Mouse (Mus musculus) liver, embryonic 15.5 days (tissue): ENCODE data around the gene Agl. TPM values are rescaled to one million over a fixed set of nuclear protein-coding genes. Genes with fewer than 3 reads are reported as not detected.
"Not testable (repeated sequence)": the region's sequence is repeated elsewhere in the genome, so short reads cannot be mapped to it uniquely, and the experiment has no call there.

Experiments used
- ATAC-seq: fragments of 200-750 bp; cut with Nextera tagmentation; 2 replicates; pipeline ENCODE4 v1.8.0; 2017; ENCODE audit warnings: moderate number of reproducible peaks, mild to moderate bottlenecking, moderate library complexity; ENCODE audit not compliant: insufficient read depth
- H3K27ac ChIP-seq: fragments of 300-500 bp; sonication (generic); replicated peaks from 2 replicates; pipeline ENCODE4 v1.5.1; 2015; ENCODE audit warnings: mild to moderate bottlenecking, inconsistent platforms
- H3K27me3 ChIP-seq: fragments of 300-500 bp; sonication (generic); 2 replicates; pipeline ENCODE4 v1.6.1; 2015; ENCODE audit warnings: mild to moderate bottlenecking, inconsistent platforms
- H3K36me3 ChIP-seq: fragments of 300-500 bp; sonication (generic); replicated peaks from 2 replicates; pipeline ENCODE4 v1.6.1; 2015; ENCODE audit warnings: moderate library complexity, mild to moderate bottlenecking, inconsistent platforms
- H3K4me1 ChIP-seq: fragments of 300-500 bp; sonication (generic); replicated peaks from 2 replicates; pipeline ENCODE4 v1.6.1; 2015; ENCODE audit warnings: inconsistent platforms
- H3K4me2 ChIP-seq: fragments of 300-500 bp; sonication (generic); 2 replicates; pipeline ENCODE4 v1.6.1; 2015; ENCODE audit warnings: moderate library complexity, mild to moderate bottlenecking, inconsistent platforms
- H3K4me3 ChIP-seq: fragments of 300-500 bp; sonication (generic); replicated peaks from 2 replicates; pipeline ENCODE4 v1.5.1; 2015; ENCODE audit warnings: mild to moderate bottlenecking, inconsistent platforms
- H3K9ac ChIP-seq: fragments of 300-500 bp; sonication (generic); 2 replicates; pipeline ENCODE4 v1.6.1; 2015; ENCODE audit warnings: moderate library complexity, mild to moderate bottlenecking, inconsistent platforms
- H3K9me3 ChIP-seq: fragments of 300-500 bp; sonication (generic); replicated peaks from 2 replicates; pipeline ENCODE4 v1.6.1; 2016; ENCODE audit warnings: inconsistent platforms
- WGBS: fragments of 180-500 bp; shearing (Covaris S2); methylation state at CpG from one replicate; pipeline ENCODE4 v1.1.7; 2015; ENCODE audit warnings: mixed read lengths; ENCODE audit not compliant: insufficient replicate concordance; 5-methylcytosine and 5-hydroxymethylcytosine counted together
- polyA plus RNA-seq: library from polyadenylated mRNA; unstranded; fragments of >200 nt; fragmentation: Nextera tagmentation; extraction: Ambion mirVana; gene quantifications from 2 replicates; pipeline ENCODE4 v1.2.1, GENCODE M21; 2015

Gene Agl
- polyA plus RNA-seq, 1 experiment from 2014 or later = 10.3 TPM

DNA sequence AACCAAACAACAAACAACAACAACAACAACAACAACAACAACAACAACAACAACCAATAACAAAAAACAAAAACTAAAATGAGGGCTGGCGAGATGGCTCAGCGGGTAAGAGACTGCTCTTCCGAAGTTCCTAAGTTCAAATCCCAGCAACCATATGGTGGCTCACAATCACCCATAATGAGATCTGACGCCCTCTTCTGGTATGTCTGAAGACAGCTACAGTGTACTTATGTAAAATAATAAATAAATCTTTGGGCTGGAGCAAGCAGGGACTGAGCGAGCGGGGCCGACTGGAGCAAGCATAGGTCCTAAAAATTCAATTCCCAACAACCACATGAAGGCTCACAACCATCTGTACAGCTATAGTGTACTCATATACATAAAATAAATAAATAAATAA, 60.3 kb downstream of the Agl start:
- not testable (repeated sequence) for H3K4me2 ChIP-seq, H3K27ac ChIP-seq, H3K9me3 ChIP-seq, H3K4me3 ChIP-seq, H3K27me3 ChIP-seq, H3K4me1 ChIP-seq, H3K9ac ChIP-seq, ATAC-seq
- H3K36me3 ChIP-seq = peaks cover 39% of the 10 kb centered on the region
- WGBS = 78% methylated on average over 7 of the region's 7 CpGs

DNA sequence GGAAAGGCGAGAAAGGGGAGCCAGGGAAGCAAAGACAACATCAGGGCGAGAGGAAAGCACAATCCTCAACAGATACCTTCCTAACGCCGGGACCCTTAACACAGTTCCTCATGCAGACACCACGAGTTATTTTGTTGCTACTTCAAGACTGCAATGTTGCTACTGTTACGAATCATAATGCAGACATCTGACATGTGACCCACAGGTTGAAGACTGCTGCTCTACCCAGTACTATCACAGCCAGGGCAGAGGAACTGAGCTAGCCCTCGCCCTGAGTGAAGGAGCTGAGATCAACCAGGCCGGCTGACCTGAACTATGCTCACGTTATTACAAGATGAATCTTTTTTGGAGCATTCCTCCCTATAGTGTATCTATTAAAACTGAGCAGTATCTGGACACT, 67.0 kb downstream of the Agl start:
- H3K27me3 ChIP-seq = no peaks in the 10 kb centered on the region
- H3K9ac ChIP-seq = no peak overlapping the region
- ATAC-seq = no peak
- H3K4me3 ChIP-seq = no peak overlapping the region
- H3K27ac ChIP-seq = no peak overlapping the region
- no peak overlapping the region for H3K4me2 ChIP-seq
- peaks cover 13% of the 10 kb centered on the region for H3K36me3 ChIP-seq
- H3K4me1 ChIP-seq = 0 out of 2 replicates have a peak, but pooled peaks cover 4% of the 10 kb centered on the region
- no peaks in the 10 kb centered on the region for H3K9me3 ChIP-seq
- WGBS = 62% methylated on average over 9 of the region's 9 CpGs

DNA sequence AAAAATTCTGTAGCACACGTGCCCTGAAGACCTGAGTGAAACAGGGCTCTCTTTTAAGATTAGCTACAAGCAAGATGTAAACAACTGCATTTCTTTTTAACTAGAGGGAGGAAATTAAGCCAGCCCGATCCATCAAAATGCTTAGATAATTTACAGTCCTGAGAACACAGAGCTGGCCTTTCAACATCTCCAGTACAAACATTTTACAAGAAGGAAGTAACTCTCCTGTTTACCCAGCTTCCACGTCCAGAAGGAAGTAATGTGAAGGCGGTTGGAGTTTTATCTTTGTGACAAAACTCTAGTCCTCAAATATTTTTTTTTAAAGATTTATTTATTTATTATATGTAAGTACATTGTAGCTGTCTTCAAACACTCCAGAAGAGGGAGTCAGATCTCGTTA, 67.9 kb downstream of the Agl start:
- 61% methylated on average over 5 of the region's 5 CpGs for WGBS
- Histone ChIP-seq H3K4me3 (no peak overlapping the region), H3K4me2 (no peak overlapping the region), H3K4me1 (0 out of 2 replicates have a peak, but pooled peaks cover 4% of the 10 kb centered on the region), H3K27me3 (no peaks in the 10 kb centered on the region), H3K27ac (no peak overlapping the region), H3K9ac (no peak overlapping the region), H3K36me3 (peaks cover 7% of the 10 kb centered on the region), H3K9me3 (no peaks in the 10 kb centered on the region)
- ATAC-seq = no peak

DNA sequence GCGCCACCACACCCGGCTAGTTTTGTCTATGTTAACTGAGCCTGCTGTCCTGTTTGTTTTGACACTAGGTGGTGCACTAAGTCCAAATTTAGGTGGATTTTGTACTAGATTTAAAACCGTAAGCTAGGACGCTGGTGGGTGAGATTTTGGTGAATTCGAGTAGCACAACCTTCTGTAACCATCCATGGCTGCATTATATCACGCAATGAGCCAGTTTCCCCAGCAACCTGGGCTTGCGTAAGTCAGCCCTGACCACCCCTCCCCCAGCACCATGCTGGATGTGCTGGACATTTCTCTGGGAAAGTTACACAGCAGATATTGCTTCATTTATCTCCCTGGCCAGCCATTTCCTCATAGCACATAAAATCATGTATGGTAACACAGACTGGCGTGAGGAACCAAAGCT, 70.6 kb downstream of the Agl start:
- no peak overlapping the region for H3K4me3 ChIP-seq
- H3K4me1 ChIP-seq = 0 out of 2 replicates have a peak, but pooled peaks cover 4% of the 10 kb centered on the region
- H3K27ac ChIP-seq = no peak overlapping the region
- no peak overlapping the region for H3K4me2 ChIP-seq
- peak; percentile 66 for ATAC-seq
- H3K36me3 ChIP-seq = no peaks in the 10 kb centered on the region
- 46% methylated on average over 8 of the region's 8 CpGs for WGBS
- H3K9ac ChIP-seq = no peak overlapping the region
- H3K27me3 ChIP-seq = no peaks in the 10 kb centered on the region
- H3K9me3 ChIP-seq = no peaks in the 10 kb centered on the region

DNA sequence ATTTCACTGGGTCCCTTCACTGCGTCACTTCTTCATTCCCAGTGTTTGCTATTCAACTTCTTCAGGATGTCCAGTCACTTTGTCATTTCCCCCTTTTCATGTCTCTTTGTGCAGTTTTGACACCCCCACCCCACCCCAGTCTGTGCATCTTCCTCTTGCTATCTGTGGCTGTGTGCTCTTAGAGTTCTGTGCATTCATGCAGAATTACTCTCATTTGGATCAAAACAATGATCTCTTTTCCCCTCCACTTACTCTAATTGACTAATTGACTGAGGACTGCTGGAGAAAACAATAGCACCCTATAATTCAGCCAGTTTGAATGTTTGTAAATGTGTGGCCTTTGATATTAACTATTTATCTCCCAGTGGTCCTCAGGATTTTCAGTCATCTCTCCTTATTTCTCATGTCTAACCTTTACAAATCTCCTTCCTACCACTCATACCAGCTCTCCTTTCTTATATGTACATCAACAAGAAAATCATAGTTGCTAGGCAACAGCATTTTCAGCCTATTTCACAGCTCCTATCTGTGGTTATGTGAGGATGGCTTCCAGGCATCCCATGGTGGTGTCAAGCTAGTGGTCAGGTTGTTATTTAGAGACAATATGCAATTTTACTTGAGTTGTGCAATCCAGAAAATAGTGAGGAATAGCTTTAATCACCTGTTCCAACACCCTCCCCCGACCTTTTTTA, 78.3 kb downstream of the Agl start:
- Histone ChIP-seq H3K36me3 (no peaks in the 10 kb centered on the region), H3K9ac (no peak overlapping the region), H3K27ac (no peak overlapping the region), H3K27me3 (no peaks in the 10 kb centered on the region), H3K4me2 (no peak overlapping the region), H3K9me3 (no peaks in the 10 kb centered on the region), H3K4me1 (no peaks in the 10 kb centered on the region), H3K4me3 (no peak overlapping the region)
- WGBS = 46% methylated on average over 2 of the region's 2 CpGs
- ATAC-seq = no peak

DNA sequence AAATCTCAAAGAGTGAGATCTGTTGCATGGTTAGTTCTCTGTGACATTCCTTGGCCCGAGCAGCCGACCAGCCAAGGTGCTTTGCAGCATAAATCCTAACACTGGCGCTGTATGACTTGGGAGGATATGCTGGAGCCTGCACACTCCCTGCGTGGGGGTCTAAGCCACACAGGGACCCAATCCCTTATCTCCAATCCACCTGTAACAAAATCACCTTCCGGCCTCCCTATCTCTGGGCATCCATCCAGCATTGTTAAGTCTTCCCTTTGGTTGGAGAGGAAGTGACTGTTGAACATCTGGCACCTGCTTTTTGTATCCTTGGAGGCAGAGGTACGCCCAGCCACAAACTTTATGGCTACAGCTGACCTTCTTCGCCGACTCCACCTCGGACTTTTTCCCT, 81.2 kb downstream of the Agl start:
- H3K27me3 ChIP-seq = no peaks in the 10 kb centered on the region
- H3K36me3 ChIP-seq = no peaks in the 10 kb centered on the region
- no peak overlapping the region for H3K4me2 ChIP-seq
- 42% methylated on average over 9 of the region's 9 CpGs for WGBS
- H3K9me3 ChIP-seq = no peaks in the 10 kb centered on the region
- no peak for ATAC-seq
- no peak overlapping the region for H3K4me3 ChIP-seq
- no peak overlapping the region for H3K27ac ChIP-seq
- no peaks in the 10 kb centered on the region for H3K4me1 ChIP-seq
- no peak overlapping the region for H3K9ac ChIP-seq

DNA sequence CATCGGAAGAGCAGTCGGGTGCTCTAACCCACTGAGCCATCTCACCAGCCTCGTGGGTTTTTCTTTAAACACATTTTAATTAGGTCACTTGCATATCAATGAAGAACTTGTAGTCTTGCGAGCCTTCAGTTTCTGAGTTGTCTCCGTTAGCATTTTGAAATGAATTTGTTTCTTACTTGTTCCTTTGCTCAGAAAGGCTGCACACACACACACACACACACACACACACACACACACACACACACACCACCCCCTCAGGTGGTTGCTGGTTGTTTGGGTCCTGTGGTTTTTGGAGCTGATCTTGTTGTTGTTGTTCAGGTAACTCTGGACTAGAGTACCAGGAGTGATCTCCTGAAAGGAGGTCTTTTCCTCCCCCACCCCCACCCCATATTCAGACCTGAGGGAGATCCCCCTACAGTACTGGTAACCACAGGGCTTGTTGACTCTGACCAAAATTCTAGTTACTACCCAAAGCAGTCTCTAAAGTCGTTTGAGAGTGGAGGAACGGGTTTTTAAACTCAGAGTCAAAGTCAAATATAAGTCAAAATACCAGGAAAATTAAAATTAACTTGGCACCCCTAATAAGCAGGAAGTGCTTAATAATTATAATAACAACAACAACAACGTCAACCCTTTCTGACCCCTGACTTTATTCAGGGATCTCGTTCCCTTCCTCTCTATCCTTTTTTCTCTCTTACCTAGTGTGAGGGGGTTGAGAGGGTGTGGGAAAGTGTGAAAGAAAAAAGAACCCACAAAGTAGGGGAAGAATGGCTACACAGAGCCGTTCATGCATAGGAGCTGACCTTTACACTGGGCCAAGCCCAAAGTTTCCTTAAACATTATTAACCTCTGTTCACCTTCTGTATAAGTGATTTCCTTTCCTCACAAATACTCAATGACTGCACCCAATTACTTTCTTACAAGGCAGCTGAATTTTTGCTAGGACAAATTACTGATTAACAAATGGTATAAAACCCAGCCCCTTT, 84.2 kb downstream of the Agl start:
- H3K4me1 ChIP-seq = no peaks in the 10 kb centered on the region
- no peak overlapping the region for H3K4me2 ChIP-seq
- no peak for ATAC-seq
- H3K27me3 ChIP-seq = no peaks in the 10 kb centered on the region
- H3K9me3 ChIP-seq = no peaks in the 10 kb centered on the region
- H3K36me3 ChIP-seq = no peaks in the 10 kb centered on the region
- no peak overlapping the region for H3K4me3 ChIP-seq
- no peak overlapping the region for H3K27ac ChIP-seq
- no peak overlapping the region for H3K9ac ChIP-seq
- 59% methylated on average over 10 of the region's 10 CpGs for WGBS

DNA sequence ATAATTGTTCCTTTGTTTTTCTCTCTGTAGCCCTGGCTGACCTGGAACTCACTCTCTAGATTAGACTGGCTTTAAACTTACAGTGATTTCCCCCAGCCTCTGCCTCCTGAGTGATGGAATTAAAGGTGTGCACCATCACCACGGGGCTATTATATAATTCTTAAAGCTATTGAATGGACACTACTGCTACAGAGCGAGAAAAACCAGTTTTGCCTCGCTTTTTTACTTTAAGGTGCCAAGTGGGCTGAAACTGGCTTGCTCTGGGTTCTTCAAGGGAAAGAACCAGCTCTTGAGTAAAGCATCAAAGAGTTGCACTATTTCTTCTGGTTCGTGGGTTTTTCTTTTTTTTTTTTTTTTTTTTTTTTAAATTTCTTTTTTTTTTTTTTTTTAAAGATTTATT, 85.0 kb downstream of the Agl start:
- H3K9me3 ChIP-seq = no peaks in the 10 kb centered on the region
- no peak overlapping the region for H3K27ac ChIP-seq
- H3K9ac ChIP-seq = no peak overlapping the region
- no peaks in the 10 kb centered on the region for H3K27me3 ChIP-seq
- no peaks in the 10 kb centered on the region for H3K4me1 ChIP-seq
- H3K36me3 ChIP-seq = no peaks in the 10 kb centered on the region
- no peak overlapping the region for H3K4me3 ChIP-seq
- 42% methylated on average over 4 of the region's 4 CpGs for WGBS
- H3K4me2 ChIP-seq = no peak overlapping the region
- ATAC-seq = no peak

DNA sequence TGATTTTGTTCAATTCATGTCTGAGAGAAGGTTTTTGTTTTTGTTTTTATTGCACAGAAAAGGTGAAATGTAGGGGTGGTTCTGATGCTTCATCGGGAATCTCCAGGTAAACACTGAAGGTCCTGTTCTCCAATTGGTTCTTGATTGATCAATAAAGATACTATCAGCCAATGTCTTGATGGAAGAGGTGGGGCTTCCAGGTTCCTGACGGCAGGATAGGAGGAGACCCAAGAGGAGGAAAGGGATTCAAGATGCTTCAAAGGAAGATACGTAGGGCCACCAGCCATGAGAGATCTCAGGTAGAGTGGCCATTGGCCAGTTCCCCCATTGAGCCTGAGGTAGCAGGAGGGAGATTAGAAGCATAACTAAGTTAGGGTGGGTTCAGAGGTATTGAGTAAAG, 89.0 kb downstream of the Agl start:
- Histone ChIP-seq H3K27ac (no peak overlapping the region), H3K4me3 (no peak overlapping the region), H3K27me3 (no peaks in the 10 kb centered on the region), H3K4me1 (no peaks in the 10 kb centered on the region), H3K4me2 (no peak overlapping the region), H3K36me3 (no peaks in the 10 kb centered on the region), H3K9ac (no peak overlapping the region), H3K9me3 (no peaks in the 10 kb centered on the region)
- ATAC-seq = no peak
- 44% methylated on average over 3 of the region's 3 CpGs for whole genome bisulfite sequencing

DNA sequence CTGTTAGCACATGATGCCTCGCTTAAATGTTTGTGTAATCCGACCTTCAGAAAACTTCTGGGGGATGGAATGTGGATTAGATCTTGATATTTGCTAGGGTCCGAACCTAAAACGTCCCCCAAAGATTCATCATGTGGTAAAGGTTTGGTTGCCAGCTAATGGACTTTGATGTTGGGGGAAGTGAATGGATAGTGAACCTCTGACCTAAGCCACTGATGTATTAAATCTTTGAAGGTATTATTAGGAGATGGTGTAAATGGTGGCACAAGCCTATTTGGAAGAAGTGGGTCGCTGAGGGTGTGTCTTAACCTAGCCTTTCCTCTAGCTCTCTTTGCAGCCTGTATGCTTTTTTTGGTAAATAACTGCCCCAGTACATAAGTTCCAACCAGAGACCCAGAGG, 94.9 kb downstream of the Agl start:
- Histone ChIP-seq H3K4me2 (peak overlapping the region; percentile 88), H3K9ac (no peak overlapping the region; the same call in 1 of the 2 replicates), H3K9me3 (no peaks in the 10 kb centered on the region), H3K4me3 (peak overlapping the region; percentile 99), H3K4me1 (peaks cover 35% of the 10 kb centered on the region), H3K27ac (no peak overlapping the region), H3K27me3 (no peaks in the 10 kb centered on the region), H3K36me3 (no peaks in the 10 kb centered on the region)
- WGBS = 30% methylated on average over 5 of the region's 5 CpGs
- ATAC-seq = no peak

DNA sequence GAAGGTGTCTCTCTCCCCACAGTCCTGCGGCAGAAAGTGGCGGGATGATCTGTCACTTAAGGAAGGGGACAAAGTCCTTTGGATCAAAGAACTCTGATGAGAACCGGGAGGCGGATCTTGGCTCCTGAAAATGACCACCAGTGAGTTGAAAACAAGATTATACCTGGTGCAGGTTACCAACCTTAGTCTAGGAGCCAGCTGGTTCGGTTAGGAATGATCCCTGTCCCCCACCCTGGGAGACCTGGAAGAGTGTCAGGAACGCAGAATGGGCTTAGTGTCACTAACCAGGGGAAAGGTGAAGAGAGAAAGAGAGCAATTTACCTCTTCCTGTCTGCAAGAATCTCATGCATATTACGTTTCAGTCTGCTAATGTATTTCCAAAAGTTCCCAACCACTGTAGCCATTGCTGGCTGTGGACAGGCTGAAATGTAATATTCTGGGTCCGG, 95.5 kb downstream of the Agl start, which contains the start of gene Slc35a3:
Slc35a3 (minus strand) TSS at position 396 of the 446 bp plus-strand sequence.
- 5% methylated on average over 8 of the region's 8 CpGs for WGBS
- Histone ChIP-seq H3K9me3 (no peaks in the 10 kb centered on the region), H3K27me3 (no peaks in the 10 kb centered on the region), H3K36me3 (no peaks in the 10 kb centered on the region), H3K27ac (peak within 1 kb of the TSS; percentile 94), H3K4me3 (peak within 1 kb of the TSS; percentile 99), H3K4me2 (peak within 1 kb of the TSS; percentile 88), H3K9ac (peak within 1 kb of the TSS; percentile 98), H3K4me1 (peaks cover 35% of the 10 kb centered on the region)
- no peak for ATAC-seq
